Mouse (Mus musculus) embryonic facial prominence, embryonic 10.5 days (tissue): ENCODE measurements around the gene Krt15. TPM values are rescaled to one million over a fixed set of nuclear protein-coding genes. Genes with fewer than 3 reads are reported as not detected.

Experiments
- DNase-seq: peaks from one replicate; pipeline ENCODE4 v3.0.0-alpha.2; 2017; ENCODE audit warnings: low spot score
- H3K27ac ChIP-seq: fragments of 300-500 bp; sonication (generic); replicated peaks from 2 replicates; pipeline ENCODE4 v1.5.1; 2016; ENCODE audit warnings: mild to moderate bottlenecking
- H3K27me3 ChIP-seq: fragments of 300-500 bp; sonication (generic); replicated peaks from 2 replicates; pipeline ENCODE4 v1.6.1; 2016; ENCODE audit warnings: low read depth, mild to moderate bottlenecking; ENCODE audit not compliant: poor library complexity, severe bottlenecking
- H3K36me3 ChIP-seq: fragments of 300-500 bp; sonication (generic); replicated peaks from 2 replicates; pipeline ENCODE4 v1.6.1; 2016; ENCODE audit warnings: mild to moderate bottlenecking, moderate library complexity
- H3K4me1 ChIP-seq: fragments of 300-500 bp; sonication (generic); 2 replicates; pipeline ENCODE4 v1.6.1; 2016
- H3K4me3 ChIP-seq: fragments of 300-500 bp; sonication (generic); 2 replicates; pipeline ENCODE4 v1.5.1; 2016; ENCODE audit warnings: mild to moderate bottlenecking, moderate library complexity
- H3K9me3 ChIP-seq: fragments of 300-500 bp; sonication (generic); 2 replicates; pipeline ENCODE4 v1.6.1; 2016; ENCODE audit warnings: mild to moderate bottlenecking
- WGBS: fragments of 180-500 bp; shearing (Covaris S2); methylation state at CpG from one replicate; pipeline ENCODE4 v1.1.7; 2016; 5-methylcytosine and 5-hydroxymethylcytosine counted together
- polyA plus RNA-seq: library from polyadenylated mRNA; unstranded; fragments of >200 nt; fragmentation: Nextera tagmentation; extraction: Ambion mirVana; gene quantifications from 2 replicates; pipeline ENCODE4 v1.2.1, GENCODE M21; 2016

The Krt15 gene
- polyA plus RNA-seq = 2.8 and 8.6 TPM in 2 replicates

- WGBS = 67% methylated on average over 7 of the region's 7 CpGs
- Histone ChIP-seq H3K9me3 (no peaks in the 10 kb centered on the region), H3K27me3 (no peaks in the 10 kb centered on the region), H3K4me1 (peaks cover 44% of the 10 kb centered on the region), H3K4me3 (no peak within 1 kb of the TSS), H3K27ac (no peak within 1 kb of the TSS), H3K36me3 (no peaks in the 10 kb centered on the region)
- DNase-seq = no peak
These were observed at the start of gene Krt15 for GRCm38 (mm10) chr11:100135731-100136130. Gene Krt15 (minus strand): TSS chr11:100135928.

GRCm38 (mm10) chr11:100181725-100182124 is 46.0 kb upstream of the Krt15 start:
- no peak overlapping the region for H3K4me3 ChIP-seq
- no peak overlapping the region for H3K27ac ChIP-seq
- no peaks in the 10 kb centered on the region for H3K27me3 ChIP-seq
- no peaks in the 10 kb centered on the region for H3K4me1 ChIP-seq
- DNase-seq = no peak
- no peaks in the 10 kb centered on the region for H3K36me3 ChIP-seq
- 80% methylated on average over 7 of the region's 7 CpGs for WGBS
- H3K9me3 ChIP-seq = no peaks in the 10 kb centered on the region

GRCm38 (mm10) chr11:100179260-100179659 is 43.5 kb upstream of the Krt15 start:
- WGBS = 85% methylated on average over 3 of the region's 3 CpGs
- H3K36me3 ChIP-seq = no peaks in the 10 kb centered on the region
- H3K9me3 ChIP-seq = no peaks in the 10 kb centered on the region
- no peak overlapping the region for H3K27ac ChIP-seq
- DNase-seq = no peak
- no peaks in the 10 kb centered on the region for H3K27me3 ChIP-seq
- H3K4me1 ChIP-seq = no peaks in the 10 kb centered on the region
- no peak overlapping the region for H3K4me3 ChIP-seq

- no peak overlapping the region for H3K4me3 ChIP-seq
- H3K9me3 ChIP-seq = no peaks in the 10 kb centered on the region
- 84% methylated on average over 5 of the region's 5 CpGs for WGBS
- no peaks in the 10 kb centered on the region for H3K4me1 ChIP-seq
- no peaks in the 10 kb centered on the region for H3K27me3 ChIP-seq
- no peak overlapping the region for H3K27ac ChIP-seq
- no peaks in the 10 kb centered on the region for H3K36me3 ChIP-seq
- DNase-seq = no peak
These were observed 42.6 kb upstream of the Krt15 start for GRCm38 (mm10) chr11:100178307-100178706.

GRCm38 (mm10) chr11:100176791-100177190 is 41.1 kb upstream of the Krt15 start:
- Histone ChIP-seq H3K9me3 (no peaks in the 10 kb centered on the region), H3K27ac (0 out of 2 replicates have a peak overlapping the region, but pooled peaks have one; percentile 10), H3K4me1 (no peaks in the 10 kb centered on the region), H3K36me3 (no peaks in the 10 kb centered on the region), H3K4me3 (no peak overlapping the region), H3K27me3 (no peaks in the 10 kb centered on the region)
- DNase-seq = no peak
- 81% methylated on average over 9 of the region's 9 CpGs for WGBS

- no peaks in the 10 kb centered on the region for H3K36me3 ChIP-seq
- no peaks in the 10 kb centered on the region for H3K27me3 ChIP-seq
- H3K4me3 ChIP-seq = no peak overlapping the region
- DNase-seq = peak; percentile 87
- H3K27ac ChIP-seq = peak overlapping the region; percentile 81
- peaks cover 18% of the 10 kb centered on the region for H3K4me1 ChIP-seq
- no peaks in the 10 kb centered on the region for H3K9me3 ChIP-seq
- 32% methylated on average over 14 of the region's 14 CpGs for WGBS
These were observed 33.3 kb upstream of the Krt15 start for GRCm38 (mm10) chr11:100168765-100169762.

GRCm38 (mm10) chr11:100168071-100168470 is 32.3 kb upstream of the Krt15 start:
- Histone ChIP-seq H3K27ac (peak overlapping the region; percentile 24; the same call in 1 of the 2 replicates), H3K36me3 (no peaks in the 10 kb centered on the region), H3K4me3 (no peak overlapping the region), H3K4me1 (peaks cover 19% of the 10 kb centered on the region), H3K27me3 (no peaks in the 10 kb centered on the region), H3K9me3 (no peaks in the 10 kb centered on the region)
- 82% methylated on average over 8 of the region's 8 CpGs for WGBS
- peak; percentile 18 for DNase-seq

GRCm38 (mm10) chr11:100164392-100164791 is 28.7 kb upstream of the Krt15 start:
- no peaks in the 10 kb centered on the region for H3K27me3 ChIP-seq
- no peak for DNase-seq
- no peaks in the 10 kb centered on the region for H3K9me3 ChIP-seq
- peaks cover 19% of the 10 kb centered on the region for H3K4me1 ChIP-seq
- H3K4me3 ChIP-seq = no peak overlapping the region
- H3K36me3 ChIP-seq = no peaks in the 10 kb centered on the region
- 60% methylated on average over 7 of the region's 7 CpGs for WGBS
- H3K27ac ChIP-seq = no peak overlapping the region

GRCm38 (mm10) chr11:100157908-100158477 is 22.3 kb upstream of the Krt15 start:
- Histone ChIP-seq H3K27ac (no peak overlapping the region), H3K9me3 (no peaks in the 10 kb centered on the region), H3K27me3 (no peaks in the 10 kb centered on the region), H3K4me1 (peaks cover 11% of the 10 kb centered on the region; the same call in 1 of the 2 replicates), H3K36me3 (no peaks in the 10 kb centered on the region), H3K4me3 (no peak overlapping the region)
- WGBS = 67% methylated on average over 6 of the region's 6 CpGs
- DNase-seq = no peak

GRCm38 (mm10) chr11:100157331-100157730 is 21.6 kb upstream of the Krt15 start:
- H3K4me1 ChIP-seq = peaks cover 16% of the 10 kb centered on the region; the same call in 1 of the 2 replicates
- H3K27ac ChIP-seq = no peak overlapping the region
- no peaks in the 10 kb centered on the region for H3K9me3 ChIP-seq
- no peak overlapping the region for H3K4me3 ChIP-seq
- DNase-seq = no peak
- WGBS = 83% methylated on average over 3 of the region's 3 CpGs
- H3K27me3 ChIP-seq = no peaks in the 10 kb centered on the region
- H3K36me3 ChIP-seq = no peaks in the 10 kb centered on the region

GRCm38 (mm10) chr11:100155497-100156255 is 19.9 kb upstream of the Krt15 start:
- Histone ChIP-seq H3K27me3 (no peaks in the 10 kb centered on the region), H3K9me3 (no peaks in the 10 kb centered on the region), H3K4me3 (no peak overlapping the region), H3K4me1 (peaks cover 16% of the 10 kb centered on the region; the same call in 1 of the 2 replicates), H3K27ac (no peak overlapping the region), H3K36me3 (no peaks in the 10 kb centered on the region)
- WGBS = 75% methylated on average over 8 of the region's 8 CpGs
- DNase-seq = no peak

GRCm38 (mm10) chr11:100148615-100149330 is 13.0 kb upstream of the Krt15 start, which contains the start of gene Krt19:
Gene Krt19 (minus strand): TSS chr11:100148665.
- peaks cover 41% of the 10 kb centered on the region for H3K27me3 ChIP-seq
- DNase-seq = no peak
- 62% methylated on average over 9 of the region's 9 CpGs for WGBS
- no peaks in the 10 kb centered on the region for H3K9me3 ChIP-seq
- no peaks in the 10 kb centered on the region for H3K36me3 ChIP-seq
- peaks cover 28% of the 10 kb centered on the region for H3K4me1 ChIP-seq
- no peak within 1 kb of the TSS for H3K27ac ChIP-seq
- no peak within 1 kb of the TSS for H3K4me3 ChIP-seq
